Mouse (Mus musculus): ENCODE measurements around the gene AW551984. TPM values are rescaled to one million over a fixed set of nuclear protein-coding genes. Genes with fewer than 3 reads are reported as not detected.

Gene AW551984
- polyA plus RNA-seq, 1 experiment: 0.35 TPM

DNA sequence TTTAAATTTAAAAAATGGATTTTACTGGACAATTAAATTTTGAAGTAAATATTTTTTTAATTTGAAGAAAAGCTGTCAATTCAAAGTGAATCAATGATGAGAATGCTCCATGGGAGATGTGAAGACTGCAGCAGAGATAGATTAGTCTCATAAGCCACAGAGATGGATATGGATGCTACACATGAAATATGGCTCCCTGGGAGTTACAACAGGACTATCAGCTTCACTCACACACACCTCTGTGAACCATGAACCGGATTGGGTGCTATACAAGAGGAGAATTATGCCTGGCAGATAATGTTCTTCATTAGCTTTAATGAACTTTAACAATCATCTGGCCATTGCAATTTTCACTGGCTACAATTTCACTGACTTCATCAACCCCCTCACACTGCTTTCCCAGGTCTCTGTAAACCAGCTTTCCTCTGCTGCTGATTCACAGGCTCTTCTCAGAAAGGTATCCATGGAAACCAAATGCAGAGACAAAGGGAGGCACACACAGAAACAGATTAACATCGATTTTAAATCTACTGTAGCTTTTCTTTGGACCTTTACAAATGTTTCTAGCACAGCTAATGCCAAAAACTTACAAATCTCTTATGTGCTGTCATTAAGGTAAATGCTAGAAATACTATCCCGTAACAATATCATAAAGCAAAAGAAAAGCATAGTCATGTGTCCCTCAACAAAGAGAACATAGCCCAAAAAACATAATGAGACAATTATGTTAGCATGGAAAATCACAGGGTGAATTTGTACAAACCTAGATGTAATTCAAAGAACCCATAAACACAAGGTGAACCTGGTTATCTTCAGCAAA, 46.5 kb downstream of the AW551984 start:
- WGBS: 46% methylated on average over 3 of the region's 3 CpGs
- H3K4me3 ChIP-seq (replicated peaks; ENCODE audit: control insufficient read depth, low read depth, low read length): no peak overlapping the region
- no peak overlapping the region for H3K27ac ChIP-seq (ENCODE audit: control insufficient read depth, insufficient read depth, low read depth, low read length, poor library complexity)
- no peaks in the 10 kb centered on the region for H3K4me1 ChIP-seq (ENCODE audit: control insufficient read depth, insufficient read depth, low read length)
- TF ChIP-seq CTCF (IDR thresholded peaks at IDR 0.05; ENCODE audit: control insufficient read depth, insufficient read depth, low read length): no peak
- TF ChIP-seq POLR2A (IDR thresholded peaks at IDR 0.05; ENCODE audit: borderline replicate concordance, control insufficient read depth, low read depth, low read length): no peak

DNA sequence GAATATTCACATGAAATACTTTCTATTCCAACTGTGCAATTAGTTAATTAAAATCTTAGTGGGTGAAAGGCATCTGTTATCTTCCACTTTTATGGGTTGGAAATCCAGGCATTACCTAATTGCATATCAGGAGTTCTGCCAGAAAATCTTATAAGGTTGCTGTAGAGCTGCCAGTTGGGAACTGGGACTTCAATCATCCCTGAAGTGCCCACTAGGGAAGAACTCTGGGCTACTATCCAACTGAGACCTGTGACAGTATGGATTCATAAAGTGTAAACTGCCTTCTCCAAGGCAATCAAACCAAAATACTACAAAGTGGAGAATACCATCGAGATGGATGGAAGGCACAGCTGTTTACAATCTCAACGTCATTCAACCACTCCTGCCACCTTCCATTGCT, 50.3 kb downstream of the AW551984 start, which contains the start of gene Olfr958:
Gene Olfr958, minus strand, starts transcription at position 109 of the 400 bp plus-strand sequence.
- WGBS: 54% methylated on average over 2 of the region's 2 CpGs
- Histone ChIP-seq H3K27ac (ENCODE audit: control insufficient read depth, insufficient read depth, low read depth, low read length, poor library complexity) (no peak within 1 kb of the TSS), H3K4me1 (ENCODE audit: control insufficient read depth, insufficient read depth, low read length) (no peaks in the 10 kb centered on the region), H3K4me3 (replicated peaks; ENCODE audit: control insufficient read depth, low read depth, low read length) (no peak within 1 kb of the TSS)
- TF ChIP-seq POLR2A (IDR thresholded peaks at IDR 0.05; ENCODE audit: borderline replicate concordance, control insufficient read depth, low read depth, low read length) (no peak), CTCF (IDR thresholded peaks at IDR 0.05; ENCODE audit: control insufficient read depth, insufficient read depth, low read length) (no peak)

DNA sequence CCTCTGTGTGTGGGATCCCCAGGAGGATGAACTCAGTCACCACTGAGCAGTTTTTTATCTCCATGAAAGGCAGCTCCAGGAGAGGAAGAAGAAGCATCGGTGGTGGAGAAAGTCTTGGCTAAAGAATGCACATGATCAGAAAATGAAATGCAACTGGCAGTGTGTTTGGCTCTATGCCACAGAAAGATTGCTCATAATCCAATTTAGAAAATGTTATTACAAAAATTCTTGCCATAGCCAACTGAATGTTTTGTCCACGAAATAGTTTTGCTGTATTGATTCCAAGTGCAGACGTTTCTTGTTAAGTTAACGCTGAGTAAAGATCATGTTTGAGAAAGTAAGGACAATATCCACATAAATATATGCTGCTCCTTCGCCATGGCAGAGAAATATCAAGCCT, 53.4 kb downstream of the AW551984 start:
- Histone ChIP-seq H3K4me1 (ENCODE audit: control insufficient read depth, insufficient read depth, low read length) (no peaks in the 10 kb centered on the region), H3K27ac (ENCODE audit: control insufficient read depth, insufficient read depth, low read depth, low read length, poor library complexity) (no peak overlapping the region), H3K4me3 (replicated peaks; ENCODE audit: control insufficient read depth, low read depth, low read length) (no peak overlapping the region)
- WGBS: 82% methylated on average over 5 of the region's 5 CpGs
- TF ChIP-seq POLR2A (IDR thresholded peaks at IDR 0.05; ENCODE audit: borderline replicate concordance, control insufficient read depth, low read depth, low read length) (no peak), CTCF (IDR thresholded peaks at IDR 0.05; ENCODE audit: control insufficient read depth, insufficient read depth, low read length) (no peak)

Other genes starting within 250 kb of the AW551984 start
- gene Olfr951, start 217.0 kb downstream of the AW551984 start, polyA plus RNA-seq (2011; ENCODE audit: insufficient read depth, insufficient read length, low replicate concordance, missing spikeins): 0.50 TPM in 1 of 2 replicates, not detected in the other
- not detected in 2 replicates for gene Olfr952, start 177.3 kb downstream of the AW551984 start, polyA plus RNA-seq (2011; ENCODE audit: insufficient read depth, insufficient read length, low replicate concordance, missing spikeins)
- gene Olfr954, start 147.7 kb downstream of the AW551984 start, polyA plus RNA-seq (2011; ENCODE audit: insufficient read depth, insufficient read length, low replicate concordance, missing spikeins): not detected in 2 replicates
- not detected in 2 replicates for gene Olfr955, start 132.5 kb downstream of the AW551984 start, polyA plus RNA-seq (2011; ENCODE audit: insufficient read depth, insufficient read length, low replicate concordance, missing spikeins)
- not detected in 2 replicates for gene Olfr44, start 110.4 kb downstream of the AW551984 start, polyA plus RNA-seq (2011; ENCODE audit: insufficient read depth, insufficient read length, low replicate concordance, missing spikeins)
- gene Olfr957, start 88.6 kb downstream of the AW551984 start, polyA plus RNA-seq (2011; ENCODE audit: insufficient read depth, insufficient read length, low replicate concordance, missing spikeins): not detected in 2 replicates
- gene Olfr958, start 50.3 kb downstream of the AW551984 start, polyA plus RNA-seq (2011; ENCODE audit: insufficient read depth, insufficient read length, low replicate concordance, missing spikeins): not detected in 2 replicates
- not detected in 2 replicates for gene Olfr959, start 28.8 kb downstream of the AW551984 start, polyA plus RNA-seq (2011; ENCODE audit: insufficient read depth, insufficient read length, low replicate concordance, missing spikeins)
- gene Olfr148, start 6.3 kb upstream of the AW551984 start, polyA plus RNA-seq (2011; ENCODE audit: insufficient read depth, insufficient read length, low replicate concordance, missing spikeins): not detected in 2 replicates
- gene Olfr960, start 17.0 kb upstream of the AW551984 start, polyA plus RNA-seq (2011; ENCODE audit: insufficient read depth, insufficient read length, low replicate concordance, missing spikeins): not detected in 2 replicates
- gene Olfr961, start 40.7 kb upstream of the AW551984 start, polyA plus RNA-seq (2011; ENCODE audit: insufficient read depth, insufficient read length, low replicate concordance, missing spikeins): not detected in 2 replicates
- gene Olfr963, start 62.8 kb upstream of the AW551984 start, polyA plus RNA-seq (2011; ENCODE audit: insufficient read depth, insufficient read length, low replicate concordance, missing spikeins): not detected in 2 replicates
- not detected in 2 replicates for gene Olfr149, start 102.7 kb upstream of the AW551984 start, polyA plus RNA-seq (2011; ENCODE audit: insufficient read depth, insufficient read length, low replicate concordance, missing spikeins)
- gene Olfr965, start 107.0 kb upstream of the AW551984 start, polyA plus RNA-seq (2011; ENCODE audit: insufficient read depth, insufficient read length, low replicate concordance, missing spikeins): not detected in 2 replicates
- 1.1 and 5.3 TPM in 2 replicates for gene Olfr150, start 126.6 kb upstream of the AW551984 start, polyA plus RNA-seq (2011; ENCODE audit: insufficient read depth, insufficient read length, low replicate concordance, missing spikeins)
- gene Olfr967, start 141.8 kb upstream of the AW551984 start, polyA plus RNA-seq (2011; ENCODE audit: insufficient read depth, insufficient read length, low replicate concordance, missing spikeins): not detected in 2 replicates
- gene Olfr968, start 178.8 kb upstream of the AW551984 start, polyA plus RNA-seq (2011; ENCODE audit: insufficient read depth, insufficient read length, low replicate concordance, missing spikeins): not detected in 2 replicates
- not detected in 2 replicates for gene Olfr969, start 186.5 kb upstream of the AW551984 start, polyA plus RNA-seq (2011; ENCODE audit: insufficient read depth, insufficient read length, low replicate concordance, missing spikeins)
- gene Olfr970, start 204.5 kb upstream of the AW551984 start, polyA plus RNA-seq (2011; ENCODE audit: insufficient read depth, insufficient read length, low replicate concordance, missing spikeins): not detected in 2 replicates
- 0.65 TPM in 1 of 2 replicates, not detected in the other for gene Olfr971, start 232.5 kb upstream of the AW551984 start, polyA plus RNA-seq (2011; ENCODE audit: insufficient read depth, insufficient read length, low replicate concordance, missing spikeins)

Measured in bone marrow, adult 2 months (tissue).